Mouse (Mus musculus) common myeloid progenitor, adult 5-6 weeks (primary cell): ENCODE results near the gene F830045P16Rik. TPM values are rescaled to one million over a fixed set of nuclear protein-coding genes. Genes with fewer than 3 reads are reported as not detected.

Experiments used
- ATAC-seq: replicated peaks from 2 replicates; pipeline ENCODE4 v1.8.0; 2016; ENCODE audit warnings: low read depth, mild to moderate bottlenecking, moderate TSS enrichment, inconsistent platforms; ENCODE audit not compliant: poor library complexity, severe bottlenecking
- total RNA-seq: library from RNA; stranded (forward); fragments of 200-1000, 187-1606 nt; gene quantifications from 2 replicates; pipeline ENCODE4 v1.2.3, GENCODE M21; 2017

F830045P16Rik gene
- not detected in 2 replicates for total RNA-seq

GRCm38 (mm10) chr2:129536377-129536776 lies at the start of gene F830045P16Rik:
F830045P16Rik (minus strand) TSS chr2:129536602.
- ATAC-seq: no peak

GRCm38 (mm10) chr2:129585904-129586514 lies 49.6 kb upstream of the F830045P16Rik start:
- ATAC-seq: peak; percentile 89

GRCm38 (mm10) chr2:129584905-129585304 lies 48.5 kb upstream of the F830045P16Rik start:
- ATAC-seq: no peak

- ATAC-seq: no peak
Measured at GRCm38 (mm10) chr2:129582261-129582660, 45.9 kb upstream of the F830045P16Rik start.

GRCm38 (mm10) chr2:129581826-129582225 lies 45.4 kb upstream of the F830045P16Rik start:
- no peak for ATAC-seq

- no peak for ATAC-seq
Measured at GRCm38 (mm10) chr2:129580656-129581055, 44.3 kb upstream of the F830045P16Rik start.

- ATAC-seq: no peak
Measured at GRCm38 (mm10) chr2:129576611-129577447, 40.4 kb upstream of the F830045P16Rik start.

- peak; percentile 75 for ATAC-seq
Measured at GRCm38 (mm10) chr2:129575113-129575512, 38.7 kb upstream of the F830045P16Rik start.

GRCm38 (mm10) chr2:129574395-129575046 lies 38.1 kb upstream of the F830045P16Rik start:
- no peak for ATAC-seq

GRCm38 (mm10) chr2:129573701-129574273 lies 37.4 kb upstream of the F830045P16Rik start:
- ATAC-seq: no peak

- ATAC-seq: no peak
Measured at GRCm38 (mm10) chr2:129569556-129569955, 33.2 kb upstream of the F830045P16Rik start.

GRCm38 (mm10) chr2:129569120-129569519 lies 32.7 kb upstream of the F830045P16Rik start:
- ATAC-seq: no peak

- ATAC-seq: no peak
Measured at GRCm38 (mm10) chr2:129563944-129564709, 27.7 kb upstream of the F830045P16Rik start.

GRCm38 (mm10) chr2:129561796-129562195 lies 25.4 kb upstream of the F830045P16Rik start:
- ATAC-seq: no peak

- ATAC-seq: no peak
Measured at GRCm38 (mm10) chr2:129558875-129559219, 22.4 kb upstream of the F830045P16Rik start.

GRCm38 (mm10) chr2:129558008-129558874 lies 21.8 kb upstream of the F830045P16Rik start:
- no peak for ATAC-seq

- ATAC-seq: no peak
Measured at GRCm38 (mm10) chr2:129556081-129556480, 19.7 kb upstream of the F830045P16Rik start.

- ATAC-seq: peak; percentile 31; the same call in 1 of the 2 replicates
Measured at GRCm38 (mm10) chr2:129550781-129551180, 14.4 kb upstream of the F830045P16Rik start.
